Mouse (Mus musculus): ENCODE measurements around the gene Cdcp1.

The Cdcp1 gene

DNA sequence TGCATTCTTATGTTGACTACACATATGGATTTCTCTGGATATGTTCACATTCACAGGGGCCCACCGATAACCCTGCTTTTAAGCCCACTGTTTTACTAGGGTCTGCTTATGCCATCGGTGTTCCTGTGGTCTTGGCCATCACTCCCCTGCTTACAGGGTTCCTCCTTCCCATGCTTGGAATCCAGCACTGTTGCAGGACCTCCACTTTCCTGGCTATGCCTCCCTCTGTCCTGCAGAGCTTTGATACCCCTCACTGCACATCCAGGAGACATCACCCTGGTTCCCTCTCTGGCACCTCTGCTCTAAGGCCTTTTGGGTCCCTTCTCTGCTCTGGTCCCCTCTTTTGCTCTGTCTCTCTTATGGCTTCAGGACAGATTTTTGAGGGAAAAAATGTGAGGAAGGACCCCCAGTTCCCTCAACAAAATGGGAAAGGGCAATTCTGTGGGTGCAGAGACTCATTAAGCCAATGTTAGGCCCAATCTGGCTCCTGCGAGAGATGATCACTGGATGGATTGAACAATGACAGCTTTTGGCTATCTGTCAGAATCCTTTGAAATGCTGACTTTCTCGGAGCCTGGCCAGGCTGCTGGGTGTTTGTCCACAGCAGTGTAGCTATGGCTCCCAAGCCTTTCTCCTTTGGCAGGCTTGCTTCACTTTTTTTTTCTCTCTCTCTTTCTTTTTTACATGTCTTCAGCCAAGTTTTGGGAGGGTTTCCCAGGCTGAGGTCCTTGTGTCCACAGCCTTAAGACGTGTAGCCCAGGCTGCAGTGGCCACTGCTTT, 65.4 kb downstream of the Cdcp1 start, which contains the start of gene Clec3b:
Gene Clec3b (plus strand): TSS at position 706 of the 780 bp plus-strand sequence.
- peak; percentile 97 for DNase-seq

DNA sequence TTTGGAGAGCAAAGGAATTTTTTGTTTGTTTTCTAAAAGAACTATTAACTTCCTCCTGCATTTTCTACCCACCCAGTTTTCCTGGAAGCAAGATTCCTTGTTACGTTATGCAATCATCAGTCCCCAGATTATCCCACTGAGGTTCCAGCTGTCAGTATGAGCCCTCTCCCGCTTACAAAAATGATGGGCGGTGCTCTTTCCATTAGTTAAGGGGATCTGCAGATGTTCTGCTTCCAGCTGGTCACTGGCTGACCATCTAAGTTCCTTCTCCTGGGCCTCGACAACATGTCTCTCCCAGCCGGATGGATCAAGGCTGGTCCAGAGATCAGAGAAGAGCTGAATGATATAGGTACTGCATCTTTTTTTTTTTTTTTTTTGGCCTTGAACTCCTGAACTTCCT, 67.4 kb downstream of the Cdcp1 start:
- peak; percentile 99 for DNase-seq

- DNase-seq, result peak; percentile 92
These were observed 75.8 kb downstream of the Cdcp1 start for GRCm38 (mm10) chr9:123139887-123140614.

- DNase-seq, result peak; percentile 99
These were observed 76.9 kb downstream of the Cdcp1 start for GRCm38 (mm10) chr9:123138891-123139474.

GRCm38 (mm10) chr9:123136953-123137682, 78.7 kb downstream of the Cdcp1 start:
- DNase-seq, result peak; percentile 92

- peak; percentile 58 for DNase-seq
These were observed 82.8 kb downstream of the Cdcp1 start for GRCm38 (mm10) chr9:123132994-123133393.

DNA sequence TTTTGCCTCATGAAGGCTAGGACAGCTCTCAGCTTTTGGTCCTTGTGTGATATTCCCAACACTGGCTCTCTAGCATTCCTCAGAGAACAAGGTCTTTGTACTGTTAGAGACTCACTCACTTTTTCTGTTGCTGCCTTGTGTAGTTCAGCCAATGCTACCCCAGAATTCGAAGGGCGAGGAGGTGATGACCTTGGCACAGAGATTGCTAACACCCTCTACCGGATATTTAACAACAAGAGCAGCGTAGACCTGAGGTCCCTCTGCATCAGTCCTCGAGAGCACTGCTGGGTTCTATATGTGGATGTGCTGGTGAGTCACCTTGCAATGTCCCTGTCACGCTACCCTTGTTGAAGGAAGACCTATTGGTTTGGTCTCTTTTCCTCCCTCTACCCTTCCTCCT, 88.2 kb downstream of the Cdcp1 start:
- DNase-seq, result peak; percentile 80

DNA sequence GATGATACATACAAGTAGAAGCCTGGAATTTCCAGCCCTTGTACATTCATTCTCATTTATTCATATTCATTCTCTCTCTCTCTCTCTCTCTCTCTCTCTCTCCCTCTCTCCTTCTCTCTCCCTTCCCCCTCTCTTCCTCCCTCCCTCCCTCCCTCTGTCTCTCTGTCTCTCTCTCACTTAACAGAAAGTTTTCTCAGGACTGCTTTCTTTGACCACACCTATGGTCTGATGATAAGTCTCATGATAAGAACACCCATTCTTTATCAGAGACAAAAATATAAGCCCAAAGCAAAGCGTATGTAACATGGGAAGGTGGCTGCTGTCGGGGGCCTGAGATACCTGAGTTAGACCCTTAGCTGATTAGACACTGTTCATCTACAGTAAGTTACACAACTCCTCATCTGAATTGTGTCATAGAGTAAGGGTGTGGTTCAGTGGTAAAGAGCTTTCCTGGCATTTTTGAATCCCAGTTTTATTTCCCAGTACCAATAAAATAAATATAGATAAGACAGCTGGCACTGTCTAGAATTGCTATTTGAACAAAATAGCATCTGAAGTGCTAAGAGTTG, 91.3 kb downstream of the Cdcp1 start:
- DNase-seq, result no peak

GRCm38 (mm10) chr9:123123571-123124412, 92.0 kb downstream of the Cdcp1 start:
- DNase-seq, result peak; percentile 88

DNA sequence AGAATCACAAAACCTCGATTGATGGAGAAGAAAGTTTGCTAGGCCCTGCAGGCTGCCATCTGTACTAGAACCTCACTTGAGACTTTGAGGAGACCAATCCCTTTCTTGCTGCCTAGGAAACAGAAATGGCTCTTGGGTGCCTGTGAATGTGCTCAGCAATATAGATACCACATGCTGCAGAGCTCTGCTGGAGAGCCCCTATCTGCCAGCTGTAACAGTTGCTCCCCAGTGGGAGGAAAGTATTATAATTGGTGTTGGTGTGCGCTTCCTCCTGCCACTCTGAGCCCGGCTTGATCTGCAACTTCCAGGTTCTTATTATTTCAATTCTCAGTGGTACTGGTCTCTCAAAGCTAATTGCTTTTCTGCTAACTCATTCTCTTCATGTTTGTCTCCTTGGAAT, 92.8 kb downstream of the Cdcp1 start:
- DNase-seq, result peak; percentile 40
